Mouse (Mus musculus): ENCODE measurements around the gene Rnf40. TPM values are rescaled to one million over a fixed set of nuclear protein-coding genes. Genes with fewer than 3 reads are reported as not detected.
A peak's percentile ranks its signal among the peaks of the same experiment; 100 is the strongest.
"Not testable (repeated sequence)": the region's sequence is repeated elsewhere in the genome, so short reads cannot be mapped to it uniquely, and the experiment has no call there.

The Rnf40 gene
- polyA plus RNA-seq, 1 experiment from 2014 or later: 51.1 TPM

GRCm38 (mm10) chr7:127631416-127631815, 42.8 kb downstream of the Rnf40 start:
- ATAC-seq (ENCODE audit: low read depth): no peak
- Histone ChIP-seq H3K4me1 (replicated peaks; ENCODE audit: control insufficient read depth, insufficient read depth, low read length) (no peaks in the 10 kb centered on the region), H3K4me3 (ENCODE audit: low read length) (no peak overlapping the region), H3K4me2 (ENCODE audit: low read depth, low read length) (no peak overlapping the region), H3K27me3 (ENCODE audit: control insufficient read depth, insufficient read depth, low read depth, low read length) (no peaks in the 10 kb centered on the region), H3K9ac (ENCODE audit: low read length) (no peak overlapping the region), H3K27ac (ENCODE audit: low read length) (no peak overlapping the region), H3K9me3 (ENCODE audit: control insufficient read depth, low read length) (no peaks in the 10 kb centered on the region), H3K36me3 (ENCODE audit: control insufficient read depth, insufficient read depth, low read length) (no peaks in the 10 kb centered on the region)
- 76% methylated on average over 4 of the region's 4 CpGs for WGBS

- Histone ChIP-seq H3K9ac (ENCODE audit: low read length) (peak overlapping the region; percentile 76), H3K27me3 (ENCODE audit: control insufficient read depth, insufficient read depth, low read depth, low read length) (no peaks in the 10 kb centered on the region), H3K4me3 (ENCODE audit: low read length) (peak overlapping the region; percentile 67), H3K36me3 (ENCODE audit: control insufficient read depth, insufficient read depth, low read length) (no peaks in the 10 kb centered on the region), H3K4me1 (replicated peaks; ENCODE audit: control insufficient read depth, insufficient read depth, low read length) (peaks cover 5% of the 10 kb centered on the region), H3K4me2 (ENCODE audit: low read depth, low read length) (peak overlapping the region; percentile 82), H3K27ac (ENCODE audit: low read length) (no peak overlapping the region), H3K9me3 (ENCODE audit: control insufficient read depth, low read length) (no peaks in the 10 kb centered on the region)
- WGBS: under 1% methylated on average over 27 of the region's 27 CpGs
- ATAC-seq (ENCODE audit: low read depth): peak; percentile 93
Measured at GRCm38 (mm10) chr7:127636963-127637362, 48.4 kb downstream of the Rnf40 start.

GRCm38 (mm10) chr7:127641260-127641659, 52.7 kb downstream of the Rnf40 start:
- no peak for ATAC-seq (ENCODE audit: low read depth)
- Histone ChIP-seq H3K4me3 (ENCODE audit: low read length) (no peak overlapping the region), H3K4me2 (ENCODE audit: low read depth, low read length) (no peak overlapping the region), H3K9me3 (ENCODE audit: control insufficient read depth, low read length) (no peaks in the 10 kb centered on the region), H3K9ac (ENCODE audit: low read length) (no peak overlapping the region), H3K27me3 (ENCODE audit: control insufficient read depth, insufficient read depth, low read depth, low read length) (no peaks in the 10 kb centered on the region), H3K4me1 (replicated peaks; ENCODE audit: control insufficient read depth, insufficient read depth, low read length) (peaks cover 5% of the 10 kb centered on the region), H3K36me3 (ENCODE audit: control insufficient read depth, insufficient read depth, low read length) (no peaks in the 10 kb centered on the region), H3K27ac (ENCODE audit: low read length) (no peak overlapping the region)
- WGBS: 24% methylated on average over 4 of the region's 4 CpGs

DNA sequence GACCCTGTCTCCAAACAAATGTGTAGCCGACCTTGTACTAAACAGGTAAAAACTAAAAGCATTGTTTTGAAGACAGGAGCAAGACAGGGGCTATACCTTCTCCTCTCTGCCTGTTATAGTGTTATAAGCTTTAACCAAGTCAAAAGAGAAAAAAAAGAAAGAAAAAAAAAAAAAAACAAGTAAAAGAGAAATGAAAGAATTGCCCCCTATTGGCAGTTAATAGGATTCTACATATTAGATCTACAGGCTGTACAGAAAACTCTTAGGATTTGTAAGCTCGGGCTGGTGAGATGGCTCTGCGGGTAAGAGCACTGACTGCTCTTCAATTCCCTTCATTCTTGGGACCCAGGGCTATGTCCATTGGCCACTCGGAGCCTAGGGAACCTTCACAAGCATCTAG, 53.7 kb downstream of the Rnf40 start:
- H3K27ac ChIP-seq (ENCODE audit: low read length): no peak overlapping the region

DNA sequence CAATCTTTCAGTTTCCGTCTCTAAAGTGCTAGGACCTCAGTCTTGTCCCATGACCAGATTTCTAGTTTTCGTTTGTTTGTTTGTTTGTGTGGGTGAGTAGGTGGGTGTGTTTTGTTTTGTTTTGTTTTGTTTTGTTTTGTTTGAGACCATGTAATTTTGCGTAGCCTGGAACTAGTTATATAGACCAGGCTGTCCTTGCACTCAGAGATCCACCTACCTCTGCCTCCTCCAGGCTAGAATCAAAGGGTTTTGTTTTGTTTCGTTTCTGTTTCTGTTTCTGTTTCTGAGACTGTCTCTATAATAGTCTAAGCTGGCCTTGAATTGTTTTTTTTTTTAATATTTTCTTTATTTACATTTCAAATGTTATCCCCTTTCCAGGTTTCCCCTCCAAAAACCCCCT, 57.8 kb downstream of the Rnf40 start:
- no peaks in the 10 kb centered on the region for H3K9me3 ChIP-seq (ENCODE audit: control insufficient read depth, low read length)
- H3K27me3 ChIP-seq (ENCODE audit: control insufficient read depth, insufficient read depth, low read depth, low read length): no peaks in the 10 kb centered on the region
- H3K4me3 ChIP-seq (ENCODE audit: low read length): no peak overlapping the region
- no peaks in the 10 kb centered on the region for H3K4me1 ChIP-seq (replicated peaks; ENCODE audit: control insufficient read depth, insufficient read depth, low read length)
- H3K9ac ChIP-seq (ENCODE audit: low read length): no peak overlapping the region
- no peak overlapping the region for H3K4me2 ChIP-seq (ENCODE audit: low read depth, low read length)
- ATAC-seq (ENCODE audit: low read depth): no peak
- WGBS: 75% methylated on average over 4 of the region's 4 CpGs
- H3K36me3 ChIP-seq (ENCODE audit: control insufficient read depth, insufficient read depth, low read length): no peaks in the 10 kb centered on the region
- no peak overlapping the region for H3K27ac ChIP-seq (ENCODE audit: low read length)

More for the DNA sequence above, 53.7 kb downstream of the Rnf40 start:
- 52% methylated on average over 4 of the region's 4 CpGs for WGBS
- Histone ChIP-seq H3K4me2 (ENCODE audit: low read depth, low read length) (no peak overlapping the region), H3K36me3 (ENCODE audit: control insufficient read depth, insufficient read depth, low read length) (no peaks in the 10 kb centered on the region), H3K4me3 (ENCODE audit: low read length) (no peak overlapping the region), H3K27me3 (ENCODE audit: control insufficient read depth, insufficient read depth, low read depth, low read length) (no peaks in the 10 kb centered on the region), H3K9ac (ENCODE audit: low read length) (no peak overlapping the region), H3K9me3 (ENCODE audit: control insufficient read depth, low read length) (no peaks in the 10 kb centered on the region), H3K4me1 (replicated peaks; ENCODE audit: control insufficient read depth, insufficient read depth, low read length) (peaks cover 4% of the 10 kb centered on the region)
- no peak for ATAC-seq (ENCODE audit: low read depth)

GRCm38 (mm10) chr7:127647576-127647975, 59.0 kb downstream of the Rnf40 start:
- H3K9ac ChIP-seq (ENCODE audit: low read length); H3K4me1 ChIP-seq (replicated peaks; ENCODE audit: control insufficient read depth, insufficient read depth, low read length); H3K36me3 ChIP-seq (ENCODE audit: control insufficient read depth, insufficient read depth, low read length); H3K9me3 ChIP-seq (ENCODE audit: control insufficient read depth, low read length); ATAC-seq (ENCODE audit: low read depth); H3K4me2 ChIP-seq (ENCODE audit: low read depth, low read length); H3K27ac ChIP-seq (ENCODE audit: low read length); H3K27me3 ChIP-seq (ENCODE audit: control insufficient read depth, insufficient read depth, low read depth, low read length); H3K4me3 ChIP-seq (ENCODE audit: low read length): not testable (repeated sequence)
- 80% methylated on average over 7 of the region's 7 CpGs for WGBS

DNA sequence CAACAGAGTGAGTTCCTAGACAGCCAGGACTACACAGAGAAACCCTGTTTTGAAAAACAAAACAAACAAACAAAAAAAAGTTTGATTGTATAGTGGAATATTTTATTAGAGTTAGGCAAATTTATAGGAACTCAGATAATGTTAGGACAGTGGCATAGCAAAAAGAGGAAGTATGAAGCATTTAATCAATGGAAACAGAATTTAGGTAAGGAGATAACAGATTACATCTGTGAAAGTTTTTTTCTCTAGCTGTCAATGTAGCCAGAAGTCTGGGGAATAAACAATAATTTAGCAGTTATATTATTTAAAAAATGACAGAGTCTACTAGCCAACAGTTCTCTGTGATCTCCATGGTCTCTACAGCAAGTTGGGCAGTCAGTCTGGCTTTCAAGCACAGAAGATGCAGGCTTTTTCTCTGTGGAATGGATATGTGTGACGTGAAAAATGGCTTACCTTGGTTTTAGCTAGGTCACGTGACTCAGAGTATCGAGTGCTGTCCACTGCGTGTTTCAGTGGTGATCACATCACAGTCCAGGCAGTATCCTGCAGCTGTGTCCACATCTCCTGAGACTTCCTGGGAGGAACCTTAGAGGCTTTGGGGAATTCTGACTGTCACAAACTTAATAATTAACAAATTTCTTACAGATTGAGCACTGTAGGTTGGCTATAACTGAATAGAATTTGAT, 60.1 kb downstream of the Rnf40 start:
- Histone ChIP-seq H3K27ac (ENCODE audit: low read length) (no peak overlapping the region), H3K4me1 (replicated peaks; ENCODE audit: control insufficient read depth, insufficient read depth, low read length) (no peaks in the 10 kb centered on the region), H3K4me2 (ENCODE audit: low read depth, low read length) (no peak overlapping the region), H3K9me3 (ENCODE audit: control insufficient read depth, low read length) (no peaks in the 10 kb centered on the region), H3K9ac (ENCODE audit: low read length) (no peak overlapping the region), H3K27me3 (ENCODE audit: control insufficient read depth, insufficient read depth, low read depth, low read length) (no peaks in the 10 kb centered on the region), H3K4me3 (ENCODE audit: low read length) (no peak overlapping the region), H3K36me3 (ENCODE audit: control insufficient read depth, insufficient read depth, low read length) (no peaks in the 10 kb centered on the region)
- WGBS: 39% methylated on average over 4 of the region's 4 CpGs
- no peak for ATAC-seq (ENCODE audit: low read depth)

GRCm38 (mm10) chr7:127649206-127649605, 60.6 kb downstream of the Rnf40 start:
- H3K36me3 ChIP-seq (ENCODE audit: control insufficient read depth, insufficient read depth, low read length): no peaks in the 10 kb centered on the region
- H3K9ac ChIP-seq (ENCODE audit: low read length): no peak overlapping the region
- no peak overlapping the region for H3K4me2 ChIP-seq (ENCODE audit: low read depth, low read length)
- 69% methylated on average over 6 of the region's 6 CpGs for WGBS
- no peak overlapping the region for H3K4me3 ChIP-seq (ENCODE audit: low read length)
- H3K27ac ChIP-seq (ENCODE audit: low read length): no peak overlapping the region
- ATAC-seq (ENCODE audit: low read depth): no peak
- no peaks in the 10 kb centered on the region for H3K9me3 ChIP-seq (ENCODE audit: control insufficient read depth, low read length)
- H3K27me3 ChIP-seq (ENCODE audit: control insufficient read depth, insufficient read depth, low read depth, low read length): no peaks in the 10 kb centered on the region
- no peaks in the 10 kb centered on the region for H3K4me1 ChIP-seq (replicated peaks; ENCODE audit: control insufficient read depth, insufficient read depth, low read length)

DNA sequence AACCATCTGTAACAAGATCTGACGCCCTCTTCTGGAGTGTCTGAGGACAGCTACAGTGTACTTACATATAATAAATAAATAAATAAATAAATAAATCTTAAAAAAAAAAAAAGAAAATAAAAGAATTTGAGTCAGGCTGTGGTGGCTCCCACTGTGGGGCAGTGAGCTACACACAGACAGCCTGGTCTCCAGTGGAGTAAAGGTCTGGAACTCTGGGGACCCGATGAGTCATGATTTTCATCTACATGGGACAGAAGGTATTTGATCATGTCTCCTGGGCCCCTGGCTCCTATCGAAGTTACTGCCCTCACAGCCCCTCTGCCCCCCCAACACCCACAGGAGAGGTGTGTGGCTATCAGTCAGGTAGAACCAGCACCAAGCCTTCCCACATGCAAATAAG, 63.1 kb downstream of the Rnf40 start:
- no peak overlapping the region for H3K4me3 ChIP-seq (ENCODE audit: low read length)
- H3K9ac ChIP-seq (ENCODE audit: low read length): no peak overlapping the region; the same call in 1 of the 2 replicates
- no peak for ATAC-seq (ENCODE audit: low read depth)

More for the DNA sequence above, 63.1 kb downstream of the Rnf40 start:
- Histone ChIP-seq H3K4me2 (ENCODE audit: low read depth, low read length) (peak overlapping the region; percentile 45; the same call in 1 of the 2 replicates), H3K36me3 (ENCODE audit: control insufficient read depth, insufficient read depth, low read length) (no peaks in the 10 kb centered on the region), H3K27ac (ENCODE audit: low read length) (no peak overlapping the region), H3K27me3 (ENCODE audit: control insufficient read depth, insufficient read depth, low read depth, low read length) (no peaks in the 10 kb centered on the region), H3K4me1 (replicated peaks; ENCODE audit: control insufficient read depth, insufficient read depth, low read length) (no peaks in the 10 kb centered on the region), H3K9me3 (ENCODE audit: control insufficient read depth, low read length) (no peaks in the 10 kb centered on the region)
- WGBS: 64% methylated on average over 2 of the region's 3 CpGs
